Mouse (Mus musculus): ENCODE results near the gene Akr7a5.

Akr7a5 gene

DNA sequence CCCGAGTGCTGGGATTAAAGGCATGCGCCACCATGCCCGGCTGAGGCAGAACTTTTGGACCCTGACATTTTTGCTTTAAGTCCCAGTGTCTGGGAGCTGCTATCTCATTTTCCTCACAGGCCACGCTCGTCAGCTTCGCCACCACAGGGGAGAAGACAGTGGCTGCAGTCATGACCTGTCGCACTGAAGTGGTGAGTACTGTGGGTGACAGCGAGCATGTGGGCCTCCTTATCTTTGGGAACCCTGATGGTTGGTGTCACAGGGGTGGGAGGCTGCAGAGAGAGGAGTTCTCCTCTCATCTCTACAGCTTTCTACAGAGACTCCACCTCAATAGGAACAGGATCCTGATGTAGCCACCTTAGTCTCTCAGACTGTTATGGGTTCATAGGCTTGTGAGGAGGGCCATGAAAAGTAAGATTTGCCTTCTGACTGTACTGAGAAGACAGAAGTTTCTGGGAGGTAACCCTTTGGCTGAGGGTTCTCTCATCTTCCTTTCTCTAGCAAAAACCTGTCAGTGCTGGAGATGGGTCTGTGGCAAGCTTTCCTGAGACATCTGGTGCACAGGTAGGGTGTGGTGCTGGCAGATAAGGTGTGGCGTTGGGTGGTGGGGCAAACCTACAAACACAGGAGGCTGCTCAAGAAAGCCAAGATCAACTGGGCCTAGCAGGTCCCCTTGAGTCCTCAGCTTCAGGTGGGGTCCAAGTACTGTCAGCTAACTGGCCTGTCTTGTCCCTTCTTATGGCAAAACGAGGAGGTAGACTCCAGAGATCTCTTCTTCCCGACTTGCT is 50.4 kb downstream of the Akr7a5 start:
- no peak for DNase-seq

- no peak for DNase-seq
These were observed 56.8 kb downstream of the Akr7a5 start for GRCm38 (mm10) chr4:139367336-139367735.

All from layer of hippocampus, adult 9-11 months (tissue).